Mouse (Mus musculus): Measurements from ENCODE around the gene Foxo6.

The Foxo6 gene

DNA sequence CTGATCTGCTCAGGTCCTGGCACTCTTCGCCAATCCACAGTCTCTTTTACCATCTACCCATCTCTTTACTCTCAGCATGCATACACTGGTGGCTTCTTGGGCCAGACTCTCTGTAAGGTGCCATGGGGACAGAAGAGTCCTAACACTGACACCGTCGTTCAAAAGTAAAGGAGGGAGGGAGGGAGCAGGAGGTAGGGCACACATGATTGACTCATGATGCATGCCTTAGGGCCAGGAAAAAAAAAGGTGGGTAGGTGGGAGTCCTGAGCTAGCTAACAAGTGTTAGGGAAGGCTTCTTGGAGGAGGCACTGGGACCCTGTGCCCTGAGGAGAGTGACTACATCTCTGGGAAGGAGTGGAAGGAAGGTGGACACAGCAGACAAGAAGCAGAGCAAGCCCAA is 1.9 kb downstream of the Foxo6 start:
- DNase-seq (ENCODE audit: low spot score in 2 of 2), result no peak

DNA sequence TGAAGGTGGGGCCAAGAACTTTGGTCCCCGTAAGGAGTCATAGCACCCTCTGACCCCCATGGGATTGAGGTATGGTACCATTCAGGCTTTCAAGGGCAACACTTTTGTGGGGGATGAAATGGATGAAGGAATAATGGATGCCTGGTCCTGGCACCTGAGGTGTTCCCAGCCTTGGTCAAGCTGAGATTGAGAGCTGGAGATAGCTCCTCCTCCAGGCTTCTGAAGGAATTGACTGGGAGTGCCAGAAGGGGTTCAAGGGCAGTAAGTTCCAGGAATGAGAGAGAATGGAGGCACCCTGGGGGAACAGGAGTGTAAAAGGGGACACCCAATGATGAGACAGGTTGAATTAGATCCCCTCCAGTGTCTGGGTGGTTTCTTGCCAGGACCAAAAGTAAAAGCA is 3.0 kb downstream of the Foxo6 start:
- DNase-seq (ENCODE audit: low spot score in 2 of 2), result no peak

DNA sequence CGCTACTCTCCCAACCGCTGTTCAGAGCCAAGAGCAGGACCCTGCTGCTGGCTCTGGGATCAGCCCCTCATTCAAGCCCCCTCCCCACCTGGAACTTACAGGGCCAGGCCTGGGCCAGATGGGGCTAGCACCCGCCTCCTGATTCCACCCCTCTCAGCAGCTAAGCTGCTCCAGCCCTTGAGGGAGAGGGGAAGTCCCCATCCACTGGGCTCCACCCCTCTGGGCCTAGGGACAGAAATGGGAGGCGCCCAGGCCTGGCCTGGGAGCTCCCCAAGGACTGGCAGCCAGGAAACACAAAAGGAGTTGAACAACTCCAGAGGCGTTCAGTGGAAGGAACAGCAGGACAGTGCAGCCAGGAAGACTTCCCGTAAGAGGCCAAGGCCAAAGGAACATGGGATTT is 4.0 kb downstream of the Foxo6 start:
- peak; percentile 65 to 84 for DNase-seq (ENCODE audit: low spot score in 2 of 2)

DNA sequence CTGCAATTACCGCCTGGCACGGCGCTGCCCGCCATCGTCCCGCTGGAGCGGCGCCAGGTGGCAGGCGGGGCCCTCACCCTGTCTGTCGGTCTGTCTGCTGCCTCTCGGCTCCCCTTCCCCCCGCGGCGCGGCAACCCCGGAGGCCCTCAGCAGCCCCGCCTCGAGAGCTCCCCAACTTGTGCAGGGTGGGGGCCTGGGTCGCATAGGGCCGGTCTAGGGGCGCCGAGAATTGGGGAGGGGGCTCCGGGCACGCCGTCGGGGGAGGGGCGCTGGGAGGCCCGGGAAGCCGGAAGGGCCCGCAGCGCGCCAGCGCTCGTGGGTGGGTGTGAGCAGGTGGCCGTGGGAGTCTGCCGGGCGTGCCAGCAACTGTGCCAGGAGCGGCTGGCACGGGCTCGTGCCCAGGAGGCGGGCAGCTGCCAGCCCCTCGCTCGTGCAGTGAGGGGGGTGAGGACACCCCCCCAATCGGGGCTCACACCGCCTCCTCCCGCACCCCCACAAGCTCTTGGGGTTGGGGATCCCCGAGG is 4.5 kb downstream of the Foxo6 start:
- DNase-seq (ENCODE audit: low spot score in 2 of 2), result no peak

DNA sequence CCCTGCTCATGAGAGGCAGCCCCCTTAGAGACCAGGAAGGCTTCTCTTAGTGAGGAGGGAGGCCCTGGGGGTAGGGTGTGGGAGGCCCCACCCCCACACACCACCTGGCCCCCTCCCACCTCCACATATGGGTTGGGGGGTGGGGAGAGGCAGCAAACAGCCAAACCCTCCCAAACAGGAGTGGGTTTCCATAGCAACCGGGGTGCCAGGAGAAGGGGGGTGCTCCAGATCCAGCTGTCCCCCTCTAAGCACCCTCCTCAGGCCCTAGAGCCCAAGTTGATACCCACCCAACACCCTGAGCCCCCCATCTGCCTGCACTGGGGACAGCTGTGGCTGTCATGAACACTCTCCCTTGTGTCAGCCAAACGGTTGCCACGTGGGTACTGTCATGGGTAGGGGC is 6.1 kb downstream of the Foxo6 start:
- no peak for DNase-seq (ENCODE audit: low spot score in 2 of 2)

DNA sequence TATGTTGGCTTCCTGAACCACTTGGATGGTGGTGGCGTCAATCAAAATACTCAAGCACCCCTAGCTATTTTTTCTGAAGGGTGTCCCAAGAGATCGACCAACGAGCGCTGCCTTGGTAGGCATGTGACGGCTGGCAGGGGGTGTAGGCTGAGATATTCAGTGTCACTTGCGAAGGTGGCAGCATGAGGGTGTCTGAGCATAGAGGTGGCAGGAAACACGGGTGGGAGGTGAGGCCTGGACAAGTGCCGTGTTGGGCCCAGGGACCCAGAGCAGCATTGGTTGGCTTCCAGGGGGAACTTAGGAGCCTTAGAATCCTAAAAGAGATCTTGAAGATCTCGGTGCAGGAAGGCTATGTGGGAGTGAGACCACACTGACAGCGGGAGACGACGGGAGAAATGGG is 6.7 kb downstream of the Foxo6 start:
- no peak for DNase-seq (ENCODE audit: low spot score in 2 of 2)

DNA sequence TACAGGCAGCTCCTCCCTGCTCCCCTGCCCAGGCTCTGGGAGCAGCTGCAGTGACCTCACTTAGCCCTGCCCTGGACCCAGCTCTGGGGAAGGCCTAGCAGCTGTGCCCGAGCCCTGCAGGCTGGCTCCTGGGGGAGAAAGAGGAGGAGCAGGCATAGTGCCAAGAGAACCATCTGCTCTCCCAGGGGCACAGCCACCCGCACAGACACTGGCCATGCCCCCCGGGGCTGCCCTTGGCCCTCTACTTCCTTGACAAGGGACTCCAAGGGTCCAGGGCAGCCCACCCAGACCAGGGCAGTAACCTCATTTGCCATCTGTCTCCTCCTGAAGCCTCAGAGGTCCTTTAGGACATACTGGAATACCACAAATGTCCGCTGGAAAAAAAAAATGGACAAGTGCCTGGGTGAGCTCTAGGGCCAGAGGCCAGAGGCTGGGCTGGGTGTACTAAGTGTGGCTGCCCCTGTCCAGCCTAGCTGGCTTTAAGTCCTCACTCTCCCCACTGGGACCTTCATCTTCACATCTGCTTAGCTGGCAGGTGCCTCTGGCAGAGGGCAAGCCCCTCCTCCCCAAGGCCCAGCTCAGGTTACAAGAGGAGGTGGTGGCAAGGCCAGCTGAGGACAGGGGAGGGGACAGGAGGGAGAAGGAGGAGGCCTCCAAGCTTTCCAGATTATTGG is 9.8 kb downstream of the Foxo6 start:
- peak in 1 of 2 experiments; percentile 27 for DNase-seq (ENCODE audit: low spot score in 2 of 2)

DNA sequence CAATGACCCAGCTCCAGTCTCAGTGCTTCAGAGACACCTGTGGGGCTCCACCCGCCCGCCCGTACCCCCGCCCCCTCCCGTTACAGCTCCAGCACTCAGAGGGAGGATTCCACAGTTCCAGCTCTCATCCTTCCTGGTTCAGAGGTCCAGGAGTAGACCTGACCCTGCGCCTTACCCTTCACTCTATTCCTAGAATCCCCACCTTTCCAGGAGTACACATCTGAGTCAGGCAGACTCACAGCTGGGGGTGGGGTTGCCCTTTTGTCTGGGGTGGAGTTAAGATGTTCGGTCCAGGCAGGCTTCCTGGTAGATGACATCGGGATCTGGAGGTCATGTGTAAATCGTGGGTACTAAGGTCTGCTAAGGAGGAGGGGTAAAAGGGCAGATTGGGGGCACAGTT is 11.7 kb downstream of the Foxo6 start:
- no peak for DNase-seq (ENCODE audit: low spot score in 2 of 2)

DNA sequence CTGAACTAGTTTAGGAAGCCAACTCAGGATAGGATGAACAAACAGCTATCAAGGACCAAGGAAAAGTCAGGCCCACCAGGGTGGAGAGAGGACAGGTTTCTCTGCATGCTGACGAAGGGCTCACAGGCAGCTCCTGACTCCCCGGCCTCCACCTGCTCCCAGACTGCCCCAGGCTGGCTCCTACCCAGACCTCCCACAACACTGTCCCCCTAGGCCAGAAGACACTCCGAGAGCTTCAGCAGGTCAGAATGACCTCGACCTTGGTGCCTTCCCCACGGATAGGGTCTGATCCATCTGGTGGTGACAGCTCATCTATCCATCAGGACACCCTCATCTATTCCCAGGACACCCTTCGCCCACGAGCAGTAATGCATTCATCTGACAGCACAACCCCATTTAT is 13.6 kb downstream of the Foxo6 start:
- DNase-seq (ENCODE audit: low spot score in 2 of 2), result no peak

DNA sequence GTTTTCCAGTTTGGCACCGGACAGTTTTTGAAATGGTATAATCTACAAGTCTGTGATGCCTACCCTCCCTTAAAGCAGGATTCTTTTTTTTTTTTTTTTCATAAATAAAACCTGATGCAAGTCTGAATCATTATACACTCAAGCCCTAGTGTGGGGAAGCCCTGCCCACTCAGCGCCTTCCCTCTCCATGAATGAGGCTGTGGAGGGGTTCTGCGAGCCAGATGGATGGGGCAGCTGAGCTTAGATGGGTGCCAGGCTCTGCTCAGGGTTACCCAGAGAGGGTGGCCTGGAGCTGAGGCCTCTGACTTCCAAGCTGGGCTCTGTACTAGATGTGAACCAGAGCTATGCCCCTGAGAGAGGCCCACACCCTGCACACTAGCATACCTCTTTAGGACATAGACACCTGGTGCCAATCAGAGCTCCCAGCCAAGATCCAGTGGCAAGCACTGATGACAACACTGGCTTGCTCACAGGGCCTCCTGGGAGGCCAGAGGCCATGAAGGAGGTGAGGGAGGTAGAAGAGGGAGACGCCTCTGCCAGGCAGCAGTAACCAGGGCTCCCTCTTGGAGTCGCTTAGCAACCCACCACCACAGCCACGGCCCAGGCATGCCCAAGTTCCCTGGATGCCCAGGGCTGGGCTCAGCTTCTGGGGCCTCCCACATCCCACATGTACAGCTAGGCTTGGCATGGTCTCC is 15.1 kb downstream of the Foxo6 start:
- no peak for DNase-seq (ENCODE audit: low spot score in 2 of 2)

DNA sequence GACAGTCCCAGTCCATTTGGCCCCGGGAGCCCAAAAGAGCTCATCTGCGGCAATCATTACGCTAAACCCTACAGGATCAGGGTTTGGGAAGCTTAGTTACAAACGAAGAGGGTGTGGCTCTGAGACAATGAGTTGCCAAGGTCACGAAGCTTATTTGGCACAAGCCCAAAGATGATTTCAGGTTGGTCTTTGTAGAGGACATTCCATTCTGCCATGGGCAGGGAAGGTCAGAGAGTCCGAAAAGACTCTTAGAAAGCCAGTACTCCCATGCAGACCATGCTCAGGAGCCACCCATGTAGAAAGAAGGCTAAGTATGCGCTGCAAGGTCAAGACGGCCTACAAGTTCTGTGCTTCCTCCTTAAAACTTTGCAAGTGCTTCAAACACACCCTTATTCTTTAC is 15.9 kb downstream of the Foxo6 start:
- DNase-seq (ENCODE audit: low spot score in 2 of 2), result no peak

DNA sequence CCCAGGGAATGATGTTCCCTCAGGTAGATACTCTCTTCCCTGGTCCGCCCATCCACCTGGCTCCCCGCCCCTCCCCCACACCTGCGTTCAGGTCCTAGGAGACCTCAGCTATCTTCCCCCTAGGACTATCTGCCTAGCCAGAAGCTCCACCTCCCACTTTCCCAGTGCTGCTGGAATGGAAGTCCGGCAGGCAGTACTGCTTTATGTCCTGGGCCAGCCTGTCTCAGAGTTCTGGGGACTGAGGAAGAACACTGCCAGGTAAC is 16.3 kb downstream of the Foxo6 start:
- no peak for DNase-seq (ENCODE audit: low spot score in 2 of 2)

DNA sequence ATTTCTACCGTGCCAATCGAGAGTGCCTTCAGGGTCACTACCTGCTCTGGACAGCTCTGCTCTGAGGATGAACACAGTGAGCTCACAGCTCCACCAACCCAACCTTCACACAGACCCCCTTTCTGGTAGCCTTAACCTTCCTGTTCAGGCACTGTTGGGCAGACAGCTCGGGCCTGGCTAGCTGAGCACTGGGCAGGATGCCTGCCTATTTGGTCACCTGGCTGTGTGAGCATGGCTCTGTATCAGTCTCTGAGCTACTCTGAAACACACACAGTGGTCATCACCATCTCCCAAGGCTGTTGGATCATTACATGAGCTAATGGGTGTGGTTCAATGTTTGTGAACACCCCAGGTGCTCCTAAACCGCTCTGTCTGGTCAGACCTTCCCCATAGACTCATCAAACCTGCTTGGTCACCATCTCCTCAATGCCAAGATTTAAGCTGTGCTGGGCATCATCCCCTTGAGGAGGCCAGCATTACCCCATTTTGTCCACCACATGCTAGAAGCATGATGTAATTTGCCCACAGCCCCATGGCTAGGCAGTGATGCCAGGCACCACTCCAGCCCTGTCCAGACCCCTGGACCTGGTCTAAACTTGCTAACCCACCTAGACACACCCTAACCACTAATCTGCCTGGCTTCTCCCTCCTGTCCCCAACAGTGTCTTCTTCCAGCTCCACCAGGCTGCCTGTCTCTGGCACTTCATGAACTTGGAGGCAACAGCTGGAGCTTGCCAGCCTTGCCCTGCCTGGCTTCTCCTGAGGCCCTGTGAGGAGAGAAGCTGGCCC is 16.8 kb downstream of the Foxo6 start:
- no peak for DNase-seq (ENCODE audit: low spot score in 2 of 2)

DNA sequence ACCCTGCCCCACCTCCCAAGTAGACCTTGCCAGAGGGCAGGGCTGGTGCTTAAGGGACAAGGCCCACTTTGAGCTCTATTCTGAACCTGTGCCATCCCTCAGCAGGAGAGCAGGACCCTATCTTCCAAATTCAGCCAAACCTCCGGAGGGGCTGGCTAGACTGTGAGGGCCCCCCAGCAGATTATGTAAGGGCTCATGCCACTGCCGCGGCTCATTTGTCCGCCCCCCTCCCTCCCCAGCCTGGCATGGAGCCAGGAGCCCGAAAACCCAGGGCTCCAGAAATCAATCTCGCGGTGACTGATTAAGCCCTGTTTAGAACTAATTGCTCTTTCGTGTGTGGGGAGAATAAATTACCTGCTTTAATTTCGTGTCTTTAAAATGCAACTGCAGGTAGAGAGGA is 17.7 kb downstream of the Foxo6 start:
- DNase-seq (ENCODE audit: low spot score in 2 of 2), result no peak

DNA sequence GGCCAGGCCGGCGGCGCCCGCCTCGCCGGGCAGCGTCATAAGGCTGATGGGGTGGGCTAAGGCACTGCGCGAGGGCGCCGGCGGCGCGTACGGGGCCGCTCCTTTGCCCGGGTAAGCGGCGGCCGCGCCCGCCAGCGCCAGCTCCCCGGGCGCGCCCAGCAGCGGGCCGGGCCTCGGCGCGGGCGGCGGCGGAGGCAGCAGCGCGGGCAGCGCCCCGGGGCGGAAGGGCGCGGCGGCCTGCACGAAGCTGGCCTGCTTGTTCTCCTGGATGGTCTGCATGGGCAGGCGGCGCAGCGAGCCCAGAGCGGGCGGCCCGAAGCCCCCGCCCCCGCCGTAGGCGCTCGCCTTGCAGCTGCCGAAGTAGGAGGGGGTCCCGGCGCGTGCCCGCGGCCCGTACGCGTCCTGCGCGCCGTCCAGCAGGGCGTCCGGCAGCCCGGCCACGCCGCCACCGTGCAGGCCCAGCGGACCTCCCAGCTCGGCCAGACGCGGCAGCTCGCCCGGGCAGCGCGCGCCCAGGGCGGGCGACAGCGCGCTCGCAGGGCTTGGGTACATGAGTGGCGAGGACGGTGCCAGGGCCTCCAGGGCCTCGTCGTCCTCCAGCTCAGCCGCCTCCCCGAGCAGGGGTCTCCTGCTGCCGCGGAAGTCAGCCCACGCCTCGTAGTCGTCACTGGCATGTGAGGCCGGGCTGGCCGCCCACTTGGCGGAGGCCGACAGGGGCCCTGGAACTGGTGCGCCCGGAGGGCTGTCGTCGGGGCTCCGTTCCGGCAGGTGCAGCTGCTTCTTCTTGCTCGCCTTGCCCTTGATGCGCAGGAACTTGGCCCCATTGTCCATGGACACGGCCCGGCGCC is 18.7 kb downstream of the Foxo6 start:
- no peak for DNase-seq (ENCODE audit: low spot score in 2 of 2)

DNA sequence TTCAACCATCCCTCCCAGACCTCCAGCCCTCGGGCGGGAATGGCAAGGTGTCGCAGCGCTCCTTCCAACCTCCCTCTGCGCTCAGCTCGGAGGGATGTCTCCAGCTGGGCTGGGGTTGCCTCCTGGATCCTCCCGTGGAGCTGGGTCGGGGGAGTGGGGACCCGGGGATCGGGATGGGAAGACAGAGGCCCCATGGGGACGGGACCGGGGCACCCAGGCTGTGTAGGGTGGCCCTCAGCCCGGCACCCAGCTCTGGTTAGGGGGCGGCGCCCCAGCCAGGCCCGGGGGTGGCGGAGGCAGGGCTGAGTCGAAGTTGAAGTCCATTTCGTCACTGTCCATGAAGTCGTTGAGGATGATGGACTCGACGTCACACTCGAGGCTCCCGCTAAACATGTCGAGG is 19.5 kb downstream of the Foxo6 start:
- no peak for DNase-seq (ENCODE audit: low spot score in 2 of 2)

DNA sequence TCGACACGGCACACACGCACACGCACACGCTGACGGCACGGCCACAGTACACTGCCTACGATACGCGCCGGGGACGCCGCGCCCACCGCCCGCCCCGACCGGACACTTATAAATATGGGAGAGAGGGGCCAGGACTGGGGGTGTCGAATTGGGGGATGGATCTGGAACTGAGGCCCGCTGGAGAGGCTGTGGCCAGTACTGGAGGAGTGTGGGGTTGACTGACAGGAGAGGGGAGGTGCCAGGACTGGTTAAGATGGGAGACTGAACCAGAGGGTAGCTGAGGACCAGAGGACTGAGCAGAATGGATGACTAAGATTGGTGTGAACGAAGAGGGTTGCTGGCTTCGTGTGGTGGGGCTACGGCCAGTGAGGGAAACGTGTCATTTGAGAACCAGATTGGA is 20.0 kb downstream of the Foxo6 start:
- DNase-seq (ENCODE audit: low spot score in 2 of 2), result no peak

DNA sequence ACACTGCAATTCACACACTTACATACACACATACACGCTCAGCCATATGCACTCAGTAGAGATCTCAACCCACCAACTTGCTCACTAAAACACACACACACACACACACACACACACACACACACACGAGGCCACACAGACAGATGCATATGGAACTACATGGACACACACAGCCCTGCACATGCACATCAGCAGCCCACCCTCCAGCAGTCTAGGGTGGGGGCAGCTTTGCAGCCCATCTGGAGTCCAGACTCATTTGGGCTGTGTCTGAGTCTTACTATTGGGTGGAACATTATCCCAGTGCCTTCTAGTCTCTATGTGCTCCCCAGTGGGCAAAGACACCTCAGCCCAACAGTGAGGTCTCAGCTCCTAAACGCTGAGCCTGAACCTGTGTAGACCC is 23.0 kb downstream of the Foxo6 start:
- no peak for DNase-seq (ENCODE audit: low spot score in 2 of 2)

DNA sequence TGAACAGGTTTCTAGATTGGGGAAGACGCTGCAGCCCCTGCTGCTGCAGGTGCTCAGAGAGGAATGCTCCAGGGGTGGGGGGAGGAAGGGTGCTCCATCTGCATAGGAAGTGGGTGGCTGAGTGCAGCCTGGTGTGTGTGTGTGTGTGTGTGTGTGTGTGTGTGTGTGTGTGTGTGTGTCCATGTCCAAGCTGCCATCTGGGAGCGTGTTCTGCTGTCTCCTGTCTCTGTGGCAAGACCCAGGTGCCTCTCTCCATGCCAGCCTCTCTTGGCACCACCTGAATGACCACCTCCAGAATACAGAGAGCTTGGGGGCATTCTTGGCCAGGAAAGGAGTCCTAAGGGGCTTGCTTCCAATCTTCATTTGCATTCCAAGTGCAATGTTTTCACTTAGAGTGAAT is 24.4 kb downstream of the Foxo6 start:
- no peak for DNase-seq (ENCODE audit: low spot score in 2 of 2)

DNA sequence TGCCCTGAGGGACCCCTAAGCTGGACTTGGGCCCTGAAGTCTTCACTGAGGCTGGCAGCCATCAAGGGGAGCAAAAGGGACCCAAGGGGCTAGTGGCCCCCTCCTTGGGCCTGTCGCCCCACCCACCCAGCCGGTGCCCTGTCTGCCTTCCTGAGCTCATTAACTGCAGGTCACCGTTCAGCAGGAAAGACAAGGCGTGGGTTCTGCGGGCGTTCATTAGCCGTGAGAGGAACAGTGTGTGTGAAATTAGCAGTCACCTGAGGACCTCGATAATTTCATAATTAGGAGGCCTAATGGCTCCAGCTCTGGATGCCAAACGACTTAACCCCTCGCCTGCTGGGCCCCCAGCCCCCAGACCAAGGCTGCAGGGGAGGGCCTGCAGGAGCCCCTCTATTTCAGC is 24.9 kb downstream of the Foxo6 start:
- no peak for DNase-seq (ENCODE audit: low spot score in 2 of 2)

DNA sequence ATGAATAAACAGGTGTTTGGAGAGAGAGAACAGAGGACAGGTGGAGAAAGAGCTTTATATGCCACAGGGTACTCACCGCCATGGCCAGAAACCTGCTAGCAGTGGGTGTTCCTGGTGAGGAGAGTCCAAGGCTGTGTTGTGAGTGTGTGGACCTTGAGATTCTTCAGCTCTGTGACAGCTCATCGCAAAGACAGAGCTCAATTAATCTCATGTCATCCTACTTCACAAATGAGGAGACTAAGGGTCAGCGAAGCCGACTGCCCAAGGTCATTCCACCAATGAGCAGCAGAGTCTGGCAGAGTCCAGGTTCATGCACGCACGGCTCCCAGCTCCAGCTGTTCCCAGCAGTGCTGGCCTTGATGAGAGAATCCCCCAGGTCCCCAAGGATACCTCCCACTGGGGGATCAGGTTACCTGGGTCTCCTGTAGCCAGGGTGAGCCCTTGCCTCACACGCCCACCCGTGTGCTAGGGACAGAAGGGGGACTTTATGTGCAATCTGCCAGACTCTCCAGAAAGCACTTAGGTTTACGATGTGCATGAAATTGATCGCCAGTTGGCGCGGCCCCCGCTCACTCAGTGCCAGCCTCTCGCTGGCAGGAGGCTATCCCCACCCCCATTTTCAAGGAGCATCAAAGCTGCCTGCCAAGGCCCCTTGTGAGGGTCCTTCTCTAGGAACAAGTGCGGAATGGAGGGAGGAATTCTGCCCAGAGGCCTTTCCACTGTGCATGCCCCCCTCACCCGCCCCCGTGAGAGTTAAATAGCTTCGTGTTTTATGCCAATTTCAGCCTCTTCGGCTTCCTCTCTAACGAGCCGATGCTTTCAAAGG is 27.6 kb downstream of the Foxo6 start:
- DNase-seq (ENCODE audit: low spot score in 2 of 2), result no peak
